Mouse (Mus musculus): Measurements from ENCODE around the gene Mavs.

Mavs gene

DNA sequence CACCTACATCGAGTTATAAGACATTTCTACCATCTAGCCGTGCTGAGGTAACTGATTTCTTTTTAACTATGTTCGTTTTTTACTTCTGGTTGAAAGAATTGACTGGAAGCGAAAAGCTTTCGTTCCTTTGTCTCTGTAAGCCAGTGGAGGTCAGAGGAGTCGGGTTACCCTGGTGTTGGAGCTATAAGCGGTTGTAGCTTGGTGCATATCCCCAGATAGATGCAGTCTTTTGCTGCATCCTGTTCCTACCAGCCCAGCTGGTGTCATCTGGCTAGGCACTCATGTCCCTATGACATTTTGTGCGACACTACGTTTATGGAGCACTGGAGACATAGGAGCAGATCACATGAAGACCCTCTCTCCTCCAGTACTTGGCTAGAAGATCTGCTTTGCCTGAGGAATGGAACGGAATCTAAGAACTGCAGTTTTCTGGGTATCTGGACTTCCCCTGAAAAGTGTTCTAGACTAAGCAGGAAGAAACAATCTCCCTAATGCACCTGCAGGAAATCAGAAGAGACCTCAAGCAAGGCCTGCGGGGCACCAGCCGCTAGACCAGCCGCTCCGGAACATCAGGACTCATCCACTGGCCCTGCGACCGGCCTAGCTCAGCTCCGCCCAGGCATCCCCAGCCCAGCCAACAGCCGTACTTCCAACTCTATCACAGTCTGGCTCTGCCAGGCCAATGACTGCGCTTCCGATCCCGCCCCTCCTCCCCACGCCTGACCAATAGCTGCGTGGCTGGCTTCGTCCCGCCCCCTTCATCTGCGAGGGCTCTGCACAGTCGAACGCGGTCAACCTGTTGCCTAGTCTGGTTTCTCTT, at the start of gene Mavs:
Gene Mavs (plus strand): TSS at position 757 of the 820 bp plus-strand sequence.
- DNase-seq (ENCODE audit: low read depth, low spot score), result peak; percentile 94

DNA sequence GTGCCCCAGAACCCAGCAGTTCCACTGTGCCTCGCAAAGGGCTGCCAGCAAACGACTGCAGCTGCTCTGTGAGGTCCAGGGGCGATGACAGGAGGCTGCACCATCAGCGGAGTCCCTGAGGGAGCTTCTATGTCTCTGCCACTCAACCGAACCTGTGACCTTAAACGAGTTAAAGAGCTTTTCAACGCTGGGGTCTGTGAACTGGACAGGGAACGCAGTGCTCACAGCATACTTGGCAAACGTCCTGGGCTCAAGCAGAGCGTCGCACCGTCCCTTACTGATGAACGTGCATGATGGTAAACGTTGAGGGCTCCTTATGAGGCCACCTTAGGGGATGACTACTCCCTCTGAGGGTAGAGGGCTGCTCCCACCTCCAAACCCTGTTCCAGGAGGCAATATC, 47.5 kb upstream of the Mavs start:
- no peak for DNase-seq (ENCODE audit: low read depth, low spot score)

DNA sequence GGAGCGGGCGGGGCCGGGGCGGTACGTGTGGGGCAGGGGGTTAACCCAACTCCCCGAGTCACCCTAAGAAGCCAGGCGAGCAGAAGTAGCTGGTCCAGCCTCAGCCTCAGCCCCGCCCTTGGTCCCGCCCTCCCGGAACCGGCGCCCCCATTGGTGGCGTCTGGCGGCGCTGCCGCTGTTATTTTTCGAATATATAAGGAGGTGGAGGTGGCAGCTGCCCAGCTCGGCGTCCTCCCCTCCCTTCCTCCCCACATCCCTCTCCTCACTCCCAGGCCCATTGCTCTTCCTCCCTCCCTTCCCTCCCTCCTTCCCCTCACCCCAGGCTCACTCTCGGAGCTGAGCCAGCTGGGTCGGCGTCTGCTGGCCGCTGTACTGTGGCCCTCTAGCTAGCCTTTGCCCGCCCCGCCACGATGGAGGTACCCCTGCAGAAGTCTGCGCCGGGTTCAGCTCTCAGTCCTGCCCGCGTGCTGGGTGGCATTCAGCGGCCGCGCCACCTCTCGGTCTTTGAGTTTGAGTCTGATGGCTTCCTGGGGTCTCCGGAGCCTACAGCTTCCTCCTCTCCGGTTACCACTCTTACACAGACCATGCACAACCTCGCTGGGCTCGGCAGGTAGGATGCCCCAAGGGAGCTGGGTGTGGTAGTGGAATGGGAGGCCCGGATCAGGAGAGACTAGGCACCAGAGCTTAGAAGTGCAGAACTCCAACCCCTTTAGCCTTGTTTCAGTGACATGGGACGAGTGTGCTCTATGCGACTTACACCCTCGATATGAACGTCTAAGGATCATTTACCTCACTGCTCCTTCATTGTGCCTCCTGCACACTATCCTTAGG, 46.9 kb upstream of the Mavs start, which contains the start of the genes Cdc25b and Spef1:
Gene Cdc25b (plus strand): TSS at position 179 of the 831 bp plus-strand sequence.
Gene Spef1 (minus strand): TSS at position 512 of the 831 bp plus-strand sequence.
- peak; percentile 76 for DNase-seq (ENCODE audit: low read depth, low spot score)

DNA sequence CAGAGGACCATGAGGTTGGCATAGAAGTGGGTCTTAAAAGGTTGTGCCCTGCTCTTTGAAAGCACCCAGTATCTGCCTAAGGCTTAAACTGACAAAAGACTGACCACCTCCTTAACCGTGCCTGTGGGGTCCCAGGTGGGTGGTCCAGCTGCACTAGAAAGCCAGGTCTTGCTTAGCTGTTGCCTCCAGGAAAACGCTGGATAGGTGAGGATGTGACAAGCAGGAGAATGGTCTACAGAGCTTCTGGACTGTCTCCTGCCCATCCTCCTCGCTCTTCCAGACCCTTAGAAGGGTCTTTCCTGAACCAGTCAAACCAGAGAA, 46.3 kb upstream of the Mavs start:
- no peak for DNase-seq (ENCODE audit: low read depth, low spot score)

DNA sequence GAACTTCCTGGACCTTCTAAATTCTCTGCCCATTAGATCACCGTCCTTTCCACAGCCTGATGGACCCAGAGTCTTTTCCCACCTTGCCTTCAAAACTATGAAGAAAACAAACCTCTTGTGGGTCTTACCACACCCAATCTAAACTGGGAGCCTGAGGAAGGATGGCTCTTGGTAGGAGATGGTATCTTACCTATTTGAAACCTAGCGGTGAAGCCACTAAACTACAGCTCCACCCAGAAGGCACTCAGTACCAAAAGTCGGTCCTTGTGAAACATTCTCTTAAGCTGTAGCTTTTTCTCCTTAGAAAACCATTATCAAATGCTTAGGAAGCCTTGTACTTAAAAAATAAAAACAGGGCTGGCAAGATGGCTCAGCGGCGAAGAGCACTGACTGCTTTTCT, 45.6 kb upstream of the Mavs start:
- DNase-seq (ENCODE audit: low read depth, low spot score), result no peak

DNA sequence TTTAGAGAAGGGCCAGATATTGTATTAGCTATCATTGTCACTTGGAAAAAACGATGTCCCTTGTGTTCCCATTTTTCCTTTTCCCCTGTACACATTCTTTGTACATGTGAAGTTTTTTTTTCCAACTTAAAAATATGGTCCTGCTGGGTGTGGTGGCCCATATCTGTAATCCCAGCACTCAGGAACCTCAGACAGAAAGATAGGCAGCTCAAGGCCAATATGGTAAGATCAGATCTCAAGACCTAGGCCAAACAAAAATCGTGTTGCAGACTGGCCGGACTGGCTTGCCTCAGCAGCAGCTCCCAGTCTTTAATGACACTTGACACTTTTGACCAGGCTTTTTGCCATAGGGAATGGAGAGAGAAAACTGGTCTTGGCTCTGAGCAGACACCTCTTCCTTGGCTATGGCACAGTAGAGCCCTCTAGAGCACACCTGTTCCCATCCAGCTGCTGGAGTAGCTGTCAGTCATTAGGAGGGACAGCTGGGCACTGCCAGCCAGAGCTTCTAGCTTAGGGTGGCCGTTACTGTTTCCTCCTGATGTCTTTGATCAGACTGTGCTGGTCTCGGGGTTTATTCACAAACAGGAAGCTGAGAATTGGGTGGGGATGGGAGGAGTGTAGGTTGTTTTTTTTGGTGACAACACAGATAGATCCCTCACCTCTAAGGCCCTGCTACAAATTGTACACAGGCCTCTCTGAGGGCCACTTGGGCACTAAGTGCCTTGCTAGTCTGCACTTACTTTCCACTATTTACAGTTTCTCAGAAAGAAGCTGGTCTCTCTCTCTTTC, 44.1 kb upstream of the Mavs start:
- DNase-seq (ENCODE audit: low read depth, low spot score), result no peak

DNA sequence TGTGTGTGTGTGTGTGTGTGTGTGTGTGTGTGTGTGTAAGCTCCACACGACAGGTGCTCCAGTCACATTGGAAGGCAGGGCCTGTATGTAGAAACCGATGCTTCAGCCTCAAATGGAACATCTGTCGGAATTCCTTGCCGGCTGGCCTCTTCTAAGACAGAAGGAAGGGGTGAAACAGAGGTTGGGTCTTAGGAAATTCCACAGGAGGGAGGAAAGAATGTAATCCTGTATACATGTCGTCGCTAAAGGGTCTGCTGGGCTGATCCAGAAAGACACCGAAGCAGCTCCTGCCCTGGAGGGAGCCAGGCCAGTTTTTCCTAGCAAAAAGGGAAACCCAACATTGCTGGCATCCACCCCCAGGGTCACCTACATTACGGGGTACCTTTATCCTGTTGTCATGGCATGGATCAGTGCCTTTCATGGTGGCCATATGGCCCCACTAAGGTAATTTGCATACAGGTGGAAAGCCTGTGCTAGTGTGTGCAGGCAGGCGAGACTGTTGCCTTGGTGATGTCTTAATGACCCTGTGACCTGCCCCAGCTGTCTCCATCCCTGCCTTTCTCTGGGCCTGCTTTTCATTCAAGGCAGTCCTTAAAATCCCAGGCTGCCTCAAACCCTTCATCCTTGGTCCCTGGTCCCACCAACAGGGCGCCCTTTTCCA, 43.4 kb upstream of the Mavs start:
- no peak for DNase-seq (ENCODE audit: low read depth, low spot score)

DNA sequence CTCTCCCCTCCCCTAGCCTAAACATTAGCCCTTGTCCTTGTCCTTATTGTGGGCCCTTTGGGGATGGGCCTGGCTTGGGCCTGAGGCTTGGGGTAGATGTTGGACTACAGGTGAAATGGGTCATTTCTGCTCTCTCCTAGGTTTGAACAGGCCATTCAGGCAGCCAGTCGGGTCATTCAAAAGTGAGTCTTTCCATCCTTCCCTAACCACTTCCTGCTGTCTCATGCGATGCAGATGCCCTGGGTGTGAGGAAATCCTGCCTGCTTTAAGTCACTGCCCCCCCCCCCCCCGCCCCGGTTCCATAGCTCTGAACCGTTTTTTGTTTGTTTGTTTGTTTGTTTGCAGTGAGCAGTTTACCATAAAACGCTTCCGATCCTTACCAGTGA, 42.9 kb upstream of the Mavs start:
- DNase-seq (ENCODE audit: low read depth, low spot score), result no peak

DNA sequence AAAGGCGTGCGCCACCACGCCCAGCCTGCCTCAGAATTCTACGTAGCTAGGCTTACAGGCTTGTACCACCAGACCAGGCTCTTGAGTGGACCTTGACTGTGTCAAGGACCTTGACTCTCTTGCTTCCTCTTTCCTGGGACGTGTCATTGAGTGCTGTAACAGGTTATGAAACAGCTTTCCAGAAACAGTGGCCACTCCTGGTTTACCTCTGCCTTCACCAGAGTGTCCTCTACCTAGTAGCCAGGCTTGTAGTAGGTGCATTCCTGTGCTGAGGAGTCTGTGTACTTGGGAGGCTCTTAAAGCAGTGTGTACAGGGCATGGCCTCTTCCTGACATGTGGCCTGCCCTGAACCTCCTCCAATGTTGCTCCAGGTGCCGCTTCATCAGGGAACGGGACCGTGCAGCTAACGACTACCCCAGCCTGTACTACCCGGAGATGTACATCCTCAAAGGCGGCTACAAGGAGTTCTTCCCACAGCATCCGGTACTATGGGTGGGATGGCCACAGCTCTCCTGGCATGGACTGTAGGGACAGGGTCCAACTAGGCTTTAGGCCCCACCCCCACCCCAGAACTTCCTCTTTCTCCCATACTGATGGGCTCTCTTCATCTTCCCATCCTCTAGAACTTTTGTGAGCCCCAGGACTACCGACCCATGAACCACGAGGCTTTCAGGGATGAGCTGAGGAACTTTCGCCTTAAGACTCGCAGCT, 37.1 kb upstream of the Mavs start:
- DNase-seq (ENCODE audit: low read depth, low spot score), result no peak

DNA sequence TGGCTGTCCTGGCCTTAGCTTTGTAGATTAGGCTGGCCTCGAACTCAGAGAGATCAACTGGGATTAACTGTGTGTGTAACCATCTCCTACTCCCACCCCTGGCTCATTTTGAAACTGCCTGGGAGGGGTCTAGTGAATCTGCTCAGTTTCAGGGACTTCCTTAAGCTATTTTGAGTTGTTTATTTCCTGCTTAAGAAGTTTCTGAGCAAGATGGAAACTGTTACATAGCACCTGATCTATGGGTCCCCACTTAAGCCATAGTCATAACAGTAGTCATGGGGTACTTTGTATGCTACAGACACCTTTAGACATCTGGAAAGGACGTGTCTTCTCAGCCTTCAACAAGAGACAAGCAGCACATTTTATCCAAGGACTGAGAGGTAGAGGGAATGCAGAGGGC, 33.2 kb upstream of the Mavs start:
- no peak for DNase-seq (ENCODE audit: low read depth, low spot score)

DNA sequence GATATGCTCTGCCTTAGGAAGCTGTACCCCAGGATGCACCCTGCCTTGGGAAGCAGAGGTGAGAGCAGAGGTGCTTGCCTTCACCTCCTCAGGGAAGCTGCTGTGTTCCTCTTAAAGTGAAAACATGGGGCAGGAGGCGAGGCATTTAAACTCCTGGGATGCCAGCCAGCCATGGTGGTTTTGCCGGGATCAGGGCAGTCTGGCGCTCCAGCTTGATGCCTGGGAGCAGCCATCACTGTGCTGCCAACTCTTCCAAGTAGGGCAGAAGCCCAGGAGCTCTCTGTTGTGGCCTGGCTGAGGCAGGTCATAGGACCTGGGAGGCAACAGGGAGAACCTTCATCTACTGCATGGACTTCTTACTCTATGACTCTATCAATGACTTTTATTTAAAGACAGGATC, 32.6 kb upstream of the Mavs start:
- no peak for DNase-seq (ENCODE audit: low read depth, low spot score)

DNA sequence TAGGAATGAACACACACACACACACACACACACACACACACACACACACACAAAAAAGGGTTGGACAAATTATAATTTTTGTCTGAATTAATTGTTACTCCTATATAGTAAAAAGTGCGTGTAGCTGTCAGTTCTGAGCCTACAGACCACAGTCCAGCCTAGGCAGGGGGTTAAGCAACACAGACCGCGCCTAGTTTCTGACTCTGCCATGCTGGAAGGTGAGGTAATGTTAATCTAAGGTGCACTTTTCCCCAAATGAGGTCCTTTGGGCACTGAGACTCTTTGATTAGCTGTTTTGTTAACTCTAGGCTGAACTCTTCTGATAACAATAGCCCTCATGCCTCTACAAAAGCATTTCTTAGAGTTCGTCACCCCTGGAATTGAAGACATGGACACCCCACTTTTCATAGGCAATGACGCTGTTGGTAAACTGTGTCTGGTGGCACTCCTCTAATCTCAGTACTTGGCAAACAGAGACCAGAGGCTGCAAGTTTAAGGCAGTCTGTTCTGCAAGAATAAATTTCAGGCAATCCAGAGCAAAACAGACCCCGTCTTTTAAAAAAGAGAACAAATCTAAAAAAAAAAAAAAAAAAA, 29.9 kb upstream of the Mavs start:
- no peak for DNase-seq (ENCODE audit: low read depth, low spot score)

DNA sequence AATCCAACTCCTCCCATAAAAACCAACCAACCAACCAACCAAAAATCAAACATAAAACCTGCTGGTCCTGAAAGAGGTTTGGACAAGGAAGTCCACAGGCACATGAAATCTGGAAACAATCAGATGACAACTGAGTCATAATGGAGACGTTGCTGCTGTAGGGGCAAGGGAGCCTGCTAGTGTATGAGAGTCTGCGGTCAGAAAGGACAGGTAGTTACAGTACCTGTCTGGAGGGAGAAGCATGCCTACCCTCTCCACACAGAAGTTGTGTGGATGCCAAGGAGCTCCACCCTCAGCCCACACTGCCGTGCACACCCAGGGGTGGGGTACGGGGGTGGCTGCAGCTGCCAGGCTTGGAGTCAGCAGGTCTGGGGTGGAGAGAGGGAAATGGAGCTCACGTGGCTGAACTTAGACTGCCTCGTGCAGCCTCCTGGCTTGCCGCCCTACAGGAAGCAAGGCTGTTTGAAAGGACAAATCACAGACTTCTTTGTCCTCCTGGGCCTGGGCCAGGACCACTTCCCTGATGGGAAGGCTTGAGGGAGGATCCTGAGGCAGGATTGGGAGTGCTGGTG, 29.4 kb upstream of the Mavs start:
- DNase-seq (ENCODE audit: low read depth, low spot score), result peak; percentile 21

DNA sequence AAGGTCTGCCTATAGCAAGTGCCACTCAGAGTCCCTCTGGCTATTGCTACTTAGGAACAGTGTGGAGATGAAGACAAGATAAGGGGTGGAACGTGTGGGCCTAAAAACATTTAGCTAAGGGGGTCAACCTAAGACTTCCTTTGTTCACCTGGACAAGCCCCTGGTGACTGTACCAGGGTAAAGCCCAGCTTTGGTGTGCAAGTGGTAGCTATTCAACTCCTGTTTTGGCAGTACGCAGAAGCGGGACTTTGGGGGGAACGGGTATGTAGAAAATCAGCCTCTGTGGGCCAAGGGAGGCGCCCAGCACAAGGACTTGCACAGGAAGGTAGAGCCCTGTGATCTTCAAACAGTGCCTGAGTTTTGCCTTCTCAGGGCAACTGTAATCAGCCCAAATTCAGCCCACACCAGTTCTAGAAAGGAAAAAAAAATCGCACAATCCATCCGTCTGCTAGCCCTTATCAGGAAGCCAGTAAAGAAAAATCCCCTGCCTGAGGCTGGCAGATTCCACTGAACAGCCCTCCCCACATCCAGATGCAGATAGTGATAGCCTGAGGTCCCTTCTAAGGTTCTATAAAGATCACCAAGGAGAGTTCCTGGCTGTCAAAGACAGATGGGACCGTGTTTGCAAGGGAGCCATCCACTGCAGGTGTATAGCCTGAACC, 28.2 kb upstream of the Mavs start:
- no peak for DNase-seq (ENCODE audit: low read depth, low spot score)

DNA sequence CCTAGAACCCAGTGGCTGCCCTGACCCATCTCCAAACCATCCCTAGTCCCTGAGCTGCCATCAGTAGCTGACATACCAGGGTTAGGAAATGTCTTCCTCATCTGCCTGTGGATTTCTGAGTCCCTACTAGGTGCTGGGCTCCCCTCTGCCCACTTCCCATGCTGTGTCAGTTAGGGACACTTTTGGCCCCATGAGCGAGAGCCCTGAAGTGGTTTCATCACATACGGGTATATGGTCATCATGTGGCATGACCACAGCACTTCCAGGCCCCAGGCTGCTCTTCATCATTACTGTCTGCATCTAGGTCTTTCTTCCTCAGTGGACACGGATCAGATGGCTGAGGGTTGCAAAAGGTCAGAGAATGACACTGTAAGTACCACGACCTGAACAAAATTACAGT, 27.1 kb upstream of the Mavs start, which contains the start of gene Ap5s1:
Gene Ap5s1 (plus strand): TSS at position 301 of the 400 bp plus-strand sequence.
- DNase-seq (ENCODE audit: low read depth, low spot score), result no peak

DNA sequence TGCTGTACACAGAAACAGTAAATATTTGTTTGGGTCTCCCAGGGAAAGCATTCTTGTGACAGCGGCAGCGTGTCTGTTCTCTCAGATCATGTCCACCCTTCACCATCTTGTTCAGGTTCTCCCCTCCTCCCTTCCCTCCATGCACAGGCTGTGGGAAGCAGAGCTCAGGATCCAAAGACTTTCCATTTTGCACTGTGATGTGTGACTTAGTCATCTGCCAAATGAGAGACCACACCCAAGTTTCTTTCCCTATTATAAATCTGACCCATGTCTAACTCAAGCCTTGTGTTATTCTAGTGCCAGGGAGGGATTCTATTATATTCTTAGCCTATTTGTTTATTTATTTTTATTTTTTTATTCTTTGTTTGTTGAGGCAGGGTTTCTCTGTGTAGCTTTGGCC, 25.5 kb upstream of the Mavs start:
- DNase-seq (ENCODE audit: low read depth, low spot score), result no peak

DNA sequence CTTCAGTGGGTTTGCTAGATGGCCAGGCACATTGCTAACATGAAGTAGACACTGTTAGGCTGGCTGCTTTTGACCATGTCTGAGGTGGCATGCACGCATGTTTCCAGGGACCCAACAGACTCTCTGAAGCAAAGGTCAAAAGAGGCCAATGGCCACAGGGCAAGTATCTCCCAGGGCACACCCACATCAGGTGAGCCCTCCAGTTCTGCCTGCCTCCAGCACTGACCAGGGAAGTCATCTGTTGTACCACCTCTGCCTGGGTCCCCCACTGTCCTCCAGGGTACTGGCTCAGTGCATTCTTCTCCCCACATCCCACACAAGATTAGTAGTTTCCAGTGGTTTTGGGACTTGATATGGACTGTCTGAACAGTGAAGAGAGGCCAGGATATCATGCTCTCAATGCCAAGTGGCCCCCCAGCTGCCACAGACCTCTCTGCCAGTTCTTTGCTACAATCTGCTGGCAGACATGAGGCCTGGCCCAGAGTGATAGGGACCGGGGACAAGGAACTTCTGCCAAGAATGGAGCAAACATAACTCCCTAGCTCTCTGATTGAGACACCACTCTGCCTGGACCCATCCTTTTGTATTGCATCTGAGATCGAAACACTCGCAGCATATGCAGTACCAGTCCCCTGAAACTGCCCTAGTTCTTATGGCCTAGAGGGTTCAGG, 24.6 kb upstream of the Mavs start:
- no peak for DNase-seq (ENCODE audit: low read depth, low spot score)

DNA sequence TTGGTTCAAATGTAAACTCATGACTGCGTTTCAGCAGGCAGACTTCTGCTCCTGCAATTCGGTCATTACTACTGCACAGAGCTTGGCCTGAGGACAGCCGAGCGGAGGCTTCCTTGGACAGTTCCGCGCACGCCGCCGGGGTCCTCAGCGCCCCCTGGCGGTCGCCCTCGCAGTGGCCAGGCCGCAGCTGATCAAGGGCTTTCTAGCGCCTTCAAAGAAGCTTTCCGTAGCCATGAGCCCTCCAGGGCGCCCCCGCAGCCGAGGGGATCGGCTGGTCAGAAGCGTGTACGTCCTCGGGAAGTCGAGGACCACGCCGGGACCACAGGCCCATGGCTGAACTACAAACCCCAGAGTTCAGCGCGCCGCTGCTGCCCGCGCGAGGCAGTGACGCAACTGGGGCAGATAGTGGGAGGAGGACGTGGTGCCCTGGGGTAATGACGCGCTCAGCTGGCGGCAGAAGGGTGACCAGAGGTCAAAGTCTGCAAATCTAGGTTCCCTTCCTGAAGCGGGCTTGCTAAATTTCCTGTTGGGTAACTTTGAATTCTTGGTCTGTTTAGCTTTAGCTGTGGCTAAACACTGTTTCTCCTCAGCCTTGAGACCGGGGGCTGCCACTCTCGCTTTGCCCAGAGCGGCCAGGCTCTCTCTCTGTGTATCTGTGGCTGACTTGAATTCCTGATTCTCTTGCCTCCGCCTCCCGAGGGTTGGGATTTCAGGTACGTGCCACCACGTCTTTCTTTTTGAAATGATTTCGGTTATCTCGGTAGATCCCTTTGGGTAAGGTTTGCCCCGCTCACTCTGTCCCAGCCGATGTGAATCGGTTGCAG, 23.7 kb upstream of the Mavs start:
- peak; percentile 95 for DNase-seq (ENCODE audit: low read depth, low spot score)
